10 mouse cellular contexts compared by ENCODE assay signal in the genomic region with DNA sequence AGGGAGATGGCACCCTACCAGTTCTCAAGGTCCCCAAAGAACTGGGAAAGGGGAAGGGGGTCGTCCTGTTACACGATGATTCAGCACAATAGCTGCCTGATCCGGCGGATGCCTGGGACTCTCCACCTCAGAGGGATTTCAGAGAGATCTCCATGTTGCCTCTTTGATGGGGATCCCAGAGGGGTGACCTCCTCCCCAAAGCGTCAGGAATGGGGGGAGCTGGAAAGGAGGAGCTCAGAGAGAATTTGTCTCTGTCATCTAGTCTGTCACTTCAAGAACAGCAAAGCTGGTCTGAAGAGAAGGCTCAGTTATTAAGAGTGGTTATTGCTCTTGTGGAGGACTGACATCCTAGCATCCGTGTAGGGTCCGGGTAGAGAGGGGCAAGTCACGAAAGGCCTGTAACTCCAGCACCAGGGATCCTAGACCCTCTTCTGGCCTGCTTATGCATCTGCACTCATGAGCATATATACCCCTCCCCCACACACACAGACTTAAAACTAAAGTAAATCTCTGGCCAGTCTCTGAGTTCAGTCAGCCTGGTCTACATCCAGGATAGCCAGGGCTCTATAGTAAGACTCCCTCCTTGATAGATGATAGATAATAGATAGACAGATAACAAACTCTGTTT. TPM values are rescaled to one million over a fixed set of nuclear protein-coding genes. Genes with fewer than 3 reads are reported as not detected.
DNase-seq lines count a peak whose midpoint lies in the region; ATAC-seq and TF ChIP-seq lines count a peak whose summit lies in the region.
"Had no signal": no experiment of that assay in that cellular context is flagged by ENCODE, and none has a peak within 500 bp of the region (broad histone marks: within the 10 kb centered on the region; RNA-seq: fewer than 3 reads in every experiment).

No protein-coding gene starts in this region.

- ATAC-seq in heart, embryonic 12.5 days (ENCODE audit: insufficient number of reproducible peaks, low FRiP score), result no peak
- no peak for ATAC-seq in cerebellum, adult (ENCODE audit: insufficient number of reproducible peaks, low FRiP score, low TSS enrichment)

- H3K9ac ChIP-seq in heart, embryonic 12.5 days, result peak overlapping the region; percentile 93
- peak overlapping the region; percentile 95 for H3K9ac ChIP-seq in MEL (ENCODE audit: control insufficient read depth, low read depth, low read length, poor library complexity, severe bottlenecking)

- no peak for TF ChIP-seq CTCF in MEL (IDR thresholded peaks at IDR 0.05 in 2 of 3, conservative IDR thresholded peaks at IDR 0.05 in 1 of 3; ENCODE audit: control insufficient read depth in 1 of 3, insufficient read depth in 1 of 3, low read depth in 2 of 3, low read length in 3 of 3, poor library complexity in 1 of 3, severe bottlenecking in 1 of 3)

- H3K36me3 ChIP-seq in heart, embryonic 12.5 days, result peaks cover 11% of the 10 kb centered on the region
- H3K36me3 ChIP-seq in MEL (ENCODE audit: control insufficient read depth in 1 of 2, insufficient read depth in 2 of 2, low read length in 2 of 2), result peaks cover 0 to 12% of the 10 kb centered on the region in 2 experiments; a peak in 1 of 4 replicates
- peaks cover 13% of the 10 kb centered on the region; the same call in 1 of the 2 replicates for H3K36me3 ChIP-seq in hindbrain, embryonic 10.5 days
- H3K36me3 ChIP-seq in midbrain, embryonic 10.5 days, result peaks cover 8% of the 10 kb centered on the region; the same call in 1 of the 2 replicates

- 7% methylated on average over 8 of the region's 8 CpGs for WGBS in heart, embryonic 12.5 days
- WGBS in hindbrain, embryonic 10.5 days, result 17% methylated on average over 8 of the region's 8 CpGs
- 16% methylated on average over 8 of the region's 8 CpGs for WGBS in midbrain, embryonic 10.5 days

- H3K4me2 ChIP-seq in heart, embryonic 12.5 days, result peak overlapping the region; percentile 92

- H3K9me3 ChIP-seq in heart, embryonic 12.5 days (replicated peaks), result no peaks in the 10 kb centered on the region
- no peaks in the 10 kb centered on the region for H3K9me3 ChIP-seq in MEL (replicated peaks; ENCODE audit: insufficient read depth, low read length)
- H3K9me3 ChIP-seq in hindbrain, embryonic 10.5 days, result no peaks in the 10 kb centered on the region
- H3K9me3 ChIP-seq in midbrain, embryonic 10.5 days (replicated peaks), result no peaks in the 10 kb centered on the region

- no peak for TF ChIP-seq RAD21 in MEL (IDR thresholded peaks at IDR 0.05; ENCODE audit: low read depth, low read length)

- peaks cover 19% of the 10 kb centered on the region for H3K79me2 ChIP-seq in MEL (ENCODE audit: control insufficient read depth, insufficient read depth, low read length, poor library complexity)

- intact Hi-C loops in left cerebral cortex, postnatal 25 days (cut with DNase I), result loop anchor here (2.0 kb wide), 1 partner anchor 77 kb away; no protein-coding TSS in a partner anchor

- H3K4me1 ChIP-seq in heart, embryonic 12.5 days (replicated peaks), result peaks cover 65% of the 10 kb centered on the region
- peaks cover 1 to 17% of the 10 kb centered on the region in 2 experiments; a peak in 3 of 4 replicates for H3K4me1 ChIP-seq in MEL (ENCODE audit: control insufficient read depth in 1 of 2, insufficient read depth in 2 of 2, low read length in 2 of 2)
- H3K4me1 ChIP-seq in hindbrain, embryonic 10.5 days (replicated peaks), result peaks cover 42% of the 10 kb centered on the region
- H3K4me1 ChIP-seq in midbrain, embryonic 10.5 days, result peaks cover 59% of the 10 kb centered on the region

- no peak for TF ChIP-seq POLR2A in MEL (IDR thresholded peaks at IDR 0.05; ENCODE audit: control insufficient read depth in 1 of 2, insufficient read depth in 1 of 2, low read depth in 1 of 2, low read length in 2 of 2, poor library complexity in 1 of 2)

- H3K27me3 ChIP-seq in heart, embryonic 12.5 days (replicated peaks), result no peaks in the 10 kb centered on the region
- 0 out of 4 replicates have a peak, but pooled peaks cover 0 to 2% of the 10 kb centered on the region in 2 experiments for H3K27me3 ChIP-seq in MEL (ENCODE audit: control insufficient read depth in 1 of 2, insufficient read depth in 2 of 2, low read length in 2 of 2)
- peaks cover 25% of the 10 kb centered on the region; the same call in 1 of the 2 replicates for H3K27me3 ChIP-seq in hindbrain, embryonic 10.5 days (ENCODE audit: insufficient read depth, poor library complexity, severe bottlenecking)
- peaks cover 31% of the 10 kb centered on the region for H3K27me3 ChIP-seq in midbrain, embryonic 10.5 days (ENCODE audit: low read depth, poor library complexity, severe bottlenecking)

- no peak for TF ChIP-seq EP300 in MEL (IDR thresholded peaks at IDR 0.05; ENCODE audit: low read depth in 1 of 2, low read length in 2 of 2)

- H3K4me3 ChIP-seq in heart, embryonic 12.5 days, result peak overlapping the region; percentile 86
- peak overlapping the region; percentile 65 to 95; a peak in 3 of 4 replicates for H3K4me3 ChIP-seq in MEL (ENCODE audit: control insufficient read depth in 1 of 2, insufficient read depth in 1 of 2, low read depth in 2 of 2, low read length in 2 of 2)
- H3K4me3 ChIP-seq in hindbrain, embryonic 10.5 days, result peak overlapping the region; percentile 78
- H3K4me3 ChIP-seq in midbrain, embryonic 10.5 days, result peak overlapping the region; percentile 75

- no peak for DNase-seq in heart, adult 9 months (ENCODE audit: low spot score in 2 of 2)
- peak; percentile 37 for DNase-seq in MEL (ENCODE audit: low read depth, low spot score)
- no peak for DNase-seq in hindbrain, embryonic 10.5 days (ENCODE audit: low spot score)
- no peak for DNase-seq in midbrain, embryonic 10.5 days (ENCODE audit: low spot score)
- no peak for DNase-seq in Muller cell, postnatal 12 days (ENCODE audit: inconsistent ontology term)
- DNase-seq in left cerebral cortex, postnatal 25 days (ENCODE audit: low spot score in 2 of 2), result no peak

- H3K27ac ChIP-seq in heart, embryonic 12.5 days (ENCODE audit: poor library complexity, severe bottlenecking), result peak overlapping the region; percentile 78
- no peak overlapping the region for H3K27ac ChIP-seq in MEL (ENCODE audit: control insufficient read depth, low read depth, low read length)
- peak overlapping the region; percentile 90 for H3K27ac ChIP-seq in hindbrain, embryonic 10.5 days
- H3K27ac ChIP-seq in midbrain, embryonic 10.5 days (replicated peaks), result peak overlapping the region; percentile 86

TF ChIP-seq in MEL, 35 proteins besides CTCF, POLR2A, EP300 and RAD21:
- TF ChIP-seq POLR2AphosphoS5 (IDR thresholded peaks at IDR 0.05; ENCODE audit: borderline replicate concordance, low read depth, low read length), result no peak
- no peak for TF ChIP-seq MXI1 (IDR thresholded peaks at IDR 0.05; ENCODE audit: low read depth, low read length)
- TF ChIP-seq NRF1 (IDR thresholded peaks at IDR 0.05; ENCODE audit: insufficient read depth, low read depth, low read length, poor library complexity, severe bottlenecking), result no peak
- no peak for TF ChIP-seq TAL1 (IDR thresholded peaks at IDR 0.05; ENCODE audit: low read length)
- TF ChIP-seq JUND (IDR thresholded peaks at IDR 0.05; ENCODE audit: low read depth, low read length), result no peak
- no peak for TF ChIP-seq MEF2A (IDR thresholded peaks at IDR 0.05; ENCODE audit: extremely low read depth, insufficient replicate concordance, low read depth, low read length, poor library complexity, severe bottlenecking)
- no peak for TF ChIP-seq UBTF (IDR thresholded peaks at IDR 0.05; ENCODE audit: borderline replicate concordance, insufficient read depth, low read depth, low read length)
- TF ChIP-seq CHD2 (IDR thresholded peaks at IDR 0.05; ENCODE audit: low read length), result no peak
- no peak for TF ChIP-seq ELF1 (IDR thresholded peaks at IDR 0.05; ENCODE audit: low read depth, low read length)
- no peak for TF ChIP-seq MYB (IDR thresholded peaks at IDR 0.05; ENCODE audit: low read depth, low read length)
- TF ChIP-seq HCFC1 (IDR thresholded peaks at IDR 0.05; ENCODE audit: low read depth, low read length), result no peak
- no peak for TF ChIP-seq CHD1 (IDR thresholded peaks at IDR 0.05; ENCODE audit: low read depth, low read length)
- no peak for TF ChIP-seq KAT2A (conservative IDR thresholded peaks at IDR 0.05; ENCODE audit: low read depth, low read length)
- TF ChIP-seq USF1 (IDR thresholded peaks at IDR 0.05; ENCODE audit: low read depth, low read length), result no peak

RNA-seq across cellular contexts. Expression of gene Efhd2, which starts 0.9 kb away (rescaled TPM):
- 119 and 121 TPM in 2 replicates for polyA plus RNA-seq in heart, embryonic 12.5 days (2016; fragmentation: Nextera tagmentation; extraction: Ambion mirVana)
- total RNA-seq in MEL (2012; rRNA removed), result 29.8 and 32.4 TPM in 2 replicates
- polyA plus RNA-seq in MEL (2012; ENCODE audit: insufficient read depth in 1 of 2, insufficient read length in 2 of 2, low read depth in 1 of 2, low replicate concordance in 2 of 2, missing spikeins in 1 of 2), result 10 to 100 TPM in 1 of 2 experiments, not detected in 1; 79.1 TPM
- 51.4 and 61.3 TPM in 2 replicates for polyA plus RNA-seq in hindbrain, embryonic 10.5 days (2016; fragmentation: Nextera tagmentation; extraction: Ambion mirVana)
- 50.1 and 69.2 TPM in 2 replicates for polyA plus RNA-seq in midbrain, embryonic 10.5 days (2016; fragmentation: Nextera tagmentation; extraction: Ambion mirVana)
- 100 to 1,000 TPM; 204 to 233 TPM for total RNA-seq in left cerebral cortex, postnatal 25 days (2021)

RNA-seq across cellular contexts. Expression of gene Ctrc, which starts 29.4 kb away (rescaled TPM):
- not detected in 2 replicates for polyA plus RNA-seq in heart, embryonic 12.5 days (2016; fragmentation: Nextera tagmentation; extraction: Ambion mirVana)
- total RNA-seq in MEL (2012; rRNA removed), result not detected in 2 replicates
- polyA plus RNA-seq in MEL (2012; ENCODE audit: insufficient read depth in 1 of 2, insufficient read length in 2 of 2, low read depth in 1 of 2, low replicate concordance in 2 of 2, missing spikeins in 1 of 2), result not detected
- not detected in 2 replicates for polyA plus RNA-seq in hindbrain, embryonic 10.5 days (2016; fragmentation: Nextera tagmentation; extraction: Ambion mirVana)
- not detected in 2 replicates for polyA plus RNA-seq in midbrain, embryonic 10.5 days (2016; fragmentation: Nextera tagmentation; extraction: Ambion mirVana)
- total RNA-seq in left cerebral cortex, postnatal 25 days (2021), result not detected
- polyA plus RNA-seq: liver, adult 2 months; urinary bladder, adult 2 months had no signal

RNA-seq across cellular contexts. Expression of gene Cela2a, which starts 49.6 kb away (rescaled TPM):
- not detected in 2 replicates for polyA plus RNA-seq in heart, embryonic 12.5 days (2016; fragmentation: Nextera tagmentation; extraction: Ambion mirVana)
- total RNA-seq in MEL (2012; rRNA removed), result not detected in 2 replicates
- polyA plus RNA-seq in MEL (2012; ENCODE audit: insufficient read depth in 1 of 2, insufficient read length in 2 of 2, low read depth in 1 of 2, low replicate concordance in 2 of 2, missing spikeins in 1 of 2), result not detected
- not detected in 2 replicates for polyA plus RNA-seq in hindbrain, embryonic 10.5 days (2016; fragmentation: Nextera tagmentation; extraction: Ambion mirVana)
- polyA plus RNA-seq in midbrain, embryonic 10.5 days (2016; fragmentation: Nextera tagmentation; extraction: Ambion mirVana), result not detected in 2 replicates
- not detected for total RNA-seq in left cerebral cortex, postnatal 25 days (2021)
